Mouse (Mus musculus) kidney, embryonic 14.5 days (tissue): ENCODE measurements around the gene Cdh12. TPM values are rescaled to one million over a fixed set of nuclear protein-coding genes. Genes with fewer than 3 reads are reported as not detected.

Source experiments
- ATAC-seq: fragments of 200-750 bp; cut with Nextera tagmentation; 2 replicates; pipeline ENCODE4 v1.8.0; 2017; ENCODE audit warnings: moderate number of reproducible peaks, mild to moderate bottlenecking, moderate TSS enrichment, moderate library complexity; ENCODE audit not compliant: low FRiP score, low TSS enrichment
- H3K27ac ChIP-seq: fragments of 300-500 bp; sonication (generic); 2 replicates; pipeline ENCODE4 v1.5.1; 2014; ENCODE audit warnings: low read depth, mild to moderate bottlenecking, low read length, moderate library complexity, mixed read lengths
- H3K27me3 ChIP-seq: fragments of 300-500 bp; sonication (generic); 2 replicates; pipeline ENCODE4 v1.6.1; 2014; ENCODE audit warnings: mild to moderate bottlenecking, low read length; ENCODE audit not compliant: control insufficient read depth, insufficient read depth
- H3K36me3 ChIP-seq: fragments of 300-500 bp; sonication (generic); 2 replicates; pipeline ENCODE4 v1.6.1; 2014; ENCODE audit warnings: low read length, mixed read lengths; ENCODE audit not compliant: control insufficient read depth, insufficient read depth
- H3K4me1 ChIP-seq: fragments of 300-500 bp; sonication (generic); 2 replicates; pipeline ENCODE4 v1.6.1; 2014; ENCODE audit warnings: low read length, mixed read lengths; ENCODE audit not compliant: control insufficient read depth, insufficient read depth
- H3K4me2 ChIP-seq: fragments of 300-500 bp; sonication (generic); replicated peaks from 2 replicates; pipeline ENCODE4 v1.6.1; 2014; ENCODE audit warnings: low read depth, mild to moderate bottlenecking, low read length
- H3K4me3 ChIP-seq: fragments of 300-500 bp; sonication (generic); 2 replicates; pipeline ENCODE4 v1.5.1; 2014; ENCODE audit warnings: mild to moderate bottlenecking, low read length
- H3K9ac ChIP-seq: fragments of 300-500 bp; sonication (generic); 2 replicates; pipeline ENCODE4 v1.6.1; 2014; ENCODE audit warnings: low read depth, mild to moderate bottlenecking, low read length, moderate library complexity
- H3K9me3 ChIP-seq: fragments of 300-500 bp; sonication (generic); 2 replicates; pipeline ENCODE4 v1.6.1; 2016; ENCODE audit warnings: low read length; ENCODE audit not compliant: control insufficient read depth
- WGBS: fragments of 180-500 bp; shearing (Covaris S2); extraction: QIAGEN DNeasy Blood & Tissue Kit; methylation state at CpG from one replicate; pipeline ENCODE4 v1.1.7; 2014; 5-methylcytosine and 5-hydroxymethylcytosine counted together
- polyA plus RNA-seq: library from polyadenylated mRNA; unstranded; fragments of >200 nt; fragmentation: Nextera tagmentation; extraction: Ambion mirVana; gene quantifications from 2 replicates; pipeline ENCODE4 v1.2.1, GENCODE M21; 2014

Cdh12 gene
- polyA plus RNA-seq, 1 experiment from 2014 or later = not detected

DNA sequence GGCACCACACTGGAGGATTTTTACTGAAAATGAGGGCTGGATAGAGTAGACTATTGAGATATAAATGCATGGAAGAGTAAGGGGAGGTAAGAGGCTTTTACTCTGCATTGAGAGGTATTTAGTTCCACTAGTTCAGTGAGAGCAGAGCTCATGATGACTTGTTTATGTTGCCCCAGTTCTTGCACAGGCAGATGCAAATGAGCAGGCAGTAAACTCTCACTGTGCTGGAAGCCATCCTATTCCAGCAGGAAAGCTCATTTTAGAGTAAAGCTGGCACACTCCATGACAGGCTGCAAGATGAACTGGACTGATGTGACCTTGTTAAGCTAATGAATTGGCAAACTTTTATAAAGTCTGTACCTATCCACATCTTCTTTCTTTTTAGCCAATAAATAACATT lies 494.9 kb downstream of the Cdh12 start:
- H3K9me3 ChIP-seq = no peaks in the 10 kb centered on the region
- no peak overlapping the region for H3K27ac ChIP-seq
- no peak overlapping the region for H3K4me2 ChIP-seq
- no peaks in the 10 kb centered on the region for H3K27me3 ChIP-seq
- no peaks in the 10 kb centered on the region for H3K4me1 ChIP-seq
- ATAC-seq = no peak
- no peak overlapping the region for H3K4me3 ChIP-seq
- no peaks in the 10 kb centered on the region for H3K36me3 ChIP-seq
- H3K9ac ChIP-seq = no peak overlapping the region

DNA sequence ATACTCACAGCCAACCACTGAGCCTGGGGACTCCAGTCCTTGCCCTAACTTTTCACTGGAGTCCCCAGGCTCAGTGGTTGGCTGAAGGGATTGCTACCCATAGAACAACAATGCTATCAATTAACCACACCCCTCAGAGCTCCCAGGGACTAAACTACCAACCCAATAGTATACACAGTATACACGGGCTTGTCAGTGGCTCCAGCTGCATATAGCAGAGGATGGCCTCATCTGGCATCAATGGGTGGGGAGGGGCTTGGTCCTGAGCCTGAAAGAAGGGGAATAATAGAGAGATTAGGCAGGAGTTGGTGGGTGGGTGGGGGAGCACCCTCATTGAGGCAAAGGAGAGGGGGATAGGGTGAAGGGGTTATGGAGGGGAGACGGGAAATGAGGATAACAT lies 518.4 kb downstream of the Cdh12 start:
- Histone ChIP-seq H3K9me3 (no peaks in the 10 kb centered on the region), H3K4me2 (no peak overlapping the region), H3K4me3 (no peak overlapping the region), H3K4me1 (no peaks in the 10 kb centered on the region), H3K36me3 (no peaks in the 10 kb centered on the region), H3K27ac (no peak overlapping the region), H3K9ac (no peak overlapping the region), H3K27me3 (no peaks in the 10 kb centered on the region)
- WGBS = 52% methylated on average over 2 of the region's 2 CpGs
- no peak for ATAC-seq

DNA sequence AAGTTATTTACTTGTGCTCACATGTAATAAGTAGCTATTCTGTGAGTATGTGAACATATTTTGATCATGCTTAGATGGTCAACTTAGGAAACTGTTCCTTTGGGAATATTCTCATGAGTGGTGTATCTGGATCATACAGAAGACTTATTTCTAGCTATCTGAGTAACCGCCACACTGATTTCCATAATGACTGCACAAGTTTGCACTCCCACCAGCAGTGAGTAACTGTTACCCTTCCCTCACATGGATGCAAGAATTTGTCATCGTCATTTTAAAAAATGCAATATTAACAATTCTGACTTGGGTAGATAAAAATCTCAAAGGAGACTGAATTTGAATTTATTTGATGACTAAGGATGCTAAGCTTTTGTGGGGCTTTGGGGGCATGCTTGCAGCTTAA lies 522.0 kb downstream of the Cdh12 start:
- Histone ChIP-seq H3K4me3 (no peak overlapping the region), H3K4me1 (no peaks in the 10 kb centered on the region), H3K27me3 (no peaks in the 10 kb centered on the region), H3K9me3 (no peaks in the 10 kb centered on the region), H3K9ac (no peak overlapping the region), H3K4me2 (no peak overlapping the region), H3K27ac (no peak overlapping the region), H3K36me3 (no peaks in the 10 kb centered on the region)
- WGBS = 94% methylated on average over 2 of the region's 2 CpGs
- no peak for ATAC-seq

DNA sequence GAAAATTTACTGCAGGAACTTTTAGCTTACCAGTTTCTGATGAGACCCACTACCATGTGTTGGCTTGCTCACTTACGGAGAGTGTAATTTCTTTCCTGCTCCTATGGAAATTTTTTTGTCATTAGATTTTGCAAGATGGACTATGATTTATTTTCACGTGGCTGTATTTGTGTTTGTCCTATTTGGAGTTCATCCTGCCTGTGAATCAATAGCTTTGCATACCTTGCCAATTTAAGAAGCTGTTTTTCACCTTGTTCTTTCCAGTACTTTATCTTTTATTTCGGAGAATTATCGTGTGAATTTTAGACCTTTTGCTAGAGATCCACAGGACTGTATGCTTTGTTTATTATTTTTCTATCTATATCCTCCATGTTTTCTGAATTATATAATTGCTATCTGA lies 551.5 kb downstream of the Cdh12 start:
- Histone ChIP-seq H3K4me1 (no peaks in the 10 kb centered on the region), H3K9me3 (no peaks in the 10 kb centered on the region), H3K4me3 (no peak overlapping the region), H3K36me3 (no peaks in the 10 kb centered on the region), H3K27me3 (no peaks in the 10 kb centered on the region), H3K9ac (no peak overlapping the region), H3K4me2 (no peak overlapping the region), H3K27ac (no peak overlapping the region)
- 90% methylated on average over 4 of the region's 4 CpGs for WGBS
- ATAC-seq = no peak

DNA sequence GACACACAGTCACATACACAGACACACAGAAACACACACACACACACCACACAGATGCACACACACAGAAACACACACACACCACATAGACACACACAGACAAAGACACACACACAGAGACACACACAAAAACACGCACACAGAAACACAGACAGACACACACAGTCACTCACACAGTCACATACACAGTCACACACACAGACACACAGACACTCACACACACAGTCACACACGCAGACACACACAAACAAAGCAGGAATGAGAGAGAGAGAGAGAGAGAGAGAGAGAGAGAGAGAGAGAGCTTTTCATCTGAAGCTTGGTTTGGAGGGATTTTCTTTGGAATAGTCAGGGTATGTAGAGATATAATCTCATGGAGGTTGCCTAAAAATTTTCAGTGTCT lies 558.9 kb downstream of the Cdh12 start:
- no peaks in the 10 kb centered on the region for H3K4me1 ChIP-seq
- H3K9me3 ChIP-seq = no peaks in the 10 kb centered on the region
- no peak overlapping the region for H3K4me3 ChIP-seq
- no peak overlapping the region for H3K9ac ChIP-seq
- H3K4me2 ChIP-seq = no peak overlapping the region
- H3K27me3 ChIP-seq = no peaks in the 10 kb centered on the region
- no peak for ATAC-seq
- H3K36me3 ChIP-seq = no peaks in the 10 kb centered on the region
- WGBS = 77% methylated on average over 2 of the region's 2 CpGs
- no peak overlapping the region for H3K27ac ChIP-seq

DNA sequence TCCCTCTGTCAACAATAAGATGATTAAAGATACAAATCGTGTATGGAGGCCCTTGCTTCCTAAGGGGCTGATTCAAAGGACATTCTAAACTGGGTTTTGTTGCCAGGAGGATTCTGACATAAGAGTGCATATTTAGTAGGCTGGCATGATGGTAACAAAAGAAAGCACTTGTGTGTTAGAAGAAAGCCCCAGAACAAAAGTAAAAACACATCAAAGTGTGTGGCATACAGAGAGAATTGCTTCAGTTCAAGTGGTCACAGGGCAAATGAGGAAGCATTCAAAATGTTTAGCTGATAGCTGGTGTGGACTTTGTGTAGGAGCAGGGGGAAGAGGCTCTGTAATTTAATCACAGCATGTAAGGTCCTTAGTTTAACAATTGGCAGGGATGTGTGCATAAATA lies 559.4 kb downstream of the Cdh12 start:
- Histone ChIP-seq H3K9ac (no peak overlapping the region), H3K36me3 (no peaks in the 10 kb centered on the region), H3K4me1 (no peaks in the 10 kb centered on the region), H3K27me3 (no peaks in the 10 kb centered on the region), H3K4me2 (no peak overlapping the region), H3K9me3 (no peaks in the 10 kb centered on the region), H3K27ac (no peak overlapping the region), H3K4me3 (no peak overlapping the region)
- 53% methylated on average over 1 of the region's 1 CpGs for WGBS
- ATAC-seq = no peak

DNA sequence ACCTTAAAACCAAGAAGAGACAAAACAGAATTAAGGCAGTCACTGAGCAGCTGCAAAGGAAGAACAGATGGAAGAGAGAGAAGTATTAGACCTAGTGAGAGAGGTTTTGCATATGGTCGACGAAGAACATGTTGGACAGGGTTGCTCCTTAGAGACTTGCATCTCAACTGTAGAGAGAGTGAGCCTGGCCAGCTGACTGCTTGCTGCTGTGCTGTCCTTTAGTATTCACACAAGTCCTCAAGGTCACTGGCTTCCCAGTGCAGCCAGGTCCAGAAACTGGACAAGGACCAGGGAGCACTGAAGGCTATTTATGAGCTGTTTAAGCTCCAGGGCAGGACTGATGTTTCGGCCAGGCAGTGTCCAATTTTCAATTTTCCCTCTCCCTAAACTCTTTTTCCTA lies 559.9 kb downstream of the Cdh12 start:
- 58% methylated on average over 3 of the region's 3 CpGs for WGBS
- no peaks in the 10 kb centered on the region for H3K9me3 ChIP-seq
- no peak overlapping the region for H3K4me2 ChIP-seq
- no peak overlapping the region for H3K9ac ChIP-seq
- no peak overlapping the region for H3K27ac ChIP-seq
- no peak for ATAC-seq
- no peaks in the 10 kb centered on the region for H3K27me3 ChIP-seq
- H3K36me3 ChIP-seq = no peaks in the 10 kb centered on the region
- no peak overlapping the region for H3K4me3 ChIP-seq
- no peaks in the 10 kb centered on the region for H3K4me1 ChIP-seq

DNA sequence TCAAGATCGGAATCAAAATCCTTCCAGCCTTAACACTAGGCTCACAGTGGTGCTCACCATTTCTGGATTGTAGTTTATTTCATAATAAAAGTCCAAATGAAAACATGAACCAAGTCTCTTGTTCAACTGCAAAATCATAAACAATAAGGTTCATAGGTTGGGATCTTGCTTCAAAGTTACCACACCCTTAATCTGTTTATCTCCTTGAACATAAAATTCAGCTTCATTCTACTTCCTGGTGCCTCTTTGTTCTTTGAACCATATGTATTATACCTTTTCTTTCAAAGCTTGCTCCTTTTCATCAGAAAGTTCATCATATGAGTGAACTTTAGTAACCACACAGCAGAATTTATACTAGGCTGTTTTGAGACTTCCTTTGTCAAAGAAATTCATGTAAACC lies 614.6 kb downstream of the Cdh12 start:
- WGBS = 74% methylated on average over 1 of the region's 1 CpGs
- no peaks in the 10 kb centered on the region for H3K27me3 ChIP-seq
- no peak overlapping the region for H3K27ac ChIP-seq
- H3K4me3 ChIP-seq = no peak overlapping the region
- H3K9me3 ChIP-seq = no peaks in the 10 kb centered on the region
- ATAC-seq = no peak
- H3K36me3 ChIP-seq = no peaks in the 10 kb centered on the region
- H3K9ac ChIP-seq = no peak overlapping the region
- H3K4me1 ChIP-seq = no peaks in the 10 kb centered on the region
- H3K4me2 ChIP-seq = no peak overlapping the region

DNA sequence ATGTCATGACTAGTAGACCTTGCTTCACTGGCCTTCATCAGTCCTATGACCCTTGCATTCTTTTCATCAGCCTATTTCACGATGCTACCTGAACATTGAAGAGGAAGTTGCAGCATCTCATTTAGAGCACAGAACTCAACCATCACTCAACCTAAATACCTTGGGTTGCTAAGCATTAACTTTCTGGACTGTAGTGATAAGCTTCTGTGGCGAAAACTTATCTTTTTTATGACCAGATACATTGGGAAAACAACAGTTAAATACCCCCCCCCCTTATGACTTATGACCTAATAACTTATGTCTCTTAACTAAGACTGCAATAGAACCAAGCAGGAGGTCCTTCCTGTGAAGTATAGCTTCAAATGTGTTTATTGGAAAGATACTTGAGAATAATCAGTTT lies 620.2 kb downstream of the Cdh12 start:
- Histone ChIP-seq H3K9ac (no peak overlapping the region), H3K4me2 (no peak overlapping the region), H3K4me1 (no peaks in the 10 kb centered on the region), H3K9me3 (no peaks in the 10 kb centered on the region), H3K36me3 (no peaks in the 10 kb centered on the region), H3K27me3 (no peaks in the 10 kb centered on the region), H3K27ac (no peak overlapping the region), H3K4me3 (no peak overlapping the region)
- WGBS = 78% methylated on average over 2 of the region's 2 CpGs
- no peak for ATAC-seq

DNA sequence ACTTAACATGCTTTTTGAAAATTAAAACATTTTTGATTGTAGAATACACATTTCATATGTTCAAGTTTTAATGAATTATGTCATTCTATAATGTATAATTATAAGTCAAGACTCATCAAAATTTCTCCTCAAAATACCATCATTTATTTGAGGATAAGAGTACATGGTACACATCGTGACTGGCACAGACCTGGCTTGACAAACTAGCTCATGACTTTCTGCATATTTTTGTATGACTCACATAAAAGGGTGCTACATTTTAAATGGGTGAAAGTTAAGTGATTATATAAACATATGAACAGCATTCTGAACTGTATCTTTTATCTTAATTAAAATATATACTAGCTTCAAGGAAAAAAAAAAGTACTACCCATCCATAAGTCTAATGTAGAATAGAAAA lies 643.8 kb downstream of the Cdh12 start:
- H3K9me3 ChIP-seq = no peaks in the 10 kb centered on the region
- H3K4me3 ChIP-seq = no peak overlapping the region
- H3K36me3 ChIP-seq = no peaks in the 10 kb centered on the region
- no peak overlapping the region for H3K27ac ChIP-seq
- H3K9ac ChIP-seq = no peak overlapping the region
- no peaks in the 10 kb centered on the region for H3K27me3 ChIP-seq
- no peak overlapping the region for H3K4me2 ChIP-seq
- no peaks in the 10 kb centered on the region for H3K4me1 ChIP-seq
- 98% methylated on average over 1 of the region's 1 CpGs for WGBS
- ATAC-seq = no peak
